Comparison of ENCODE assay signal across 20 mouse cellular contexts in genomic region chr5:114286102-114286501, GRCm38 (mm10). TPM values are rescaled to one million over a fixed set of nuclear protein-coding genes. Genes with fewer than 3 reads are reported as not detected.
DNase-seq lines count a peak whose midpoint lies in the region; ATAC-seq and TF ChIP-seq lines count a peak whose summit lies in the region.
"Had no signal": no experiment of that assay in that cellular context is flagged by ENCODE, and none has a peak within 500 bp of the region (broad histone marks: within the 10 kb centered on the region; RNA-seq: fewer than 3 reads in every experiment).

No protein-coding gene starts in this region.

- H3K27ac ChIP-seq in kidney, adult 2 months (ENCODE audit: insufficient read depth, low read depth, low read length): no peak overlapping the region
- H3K27ac ChIP-seq in kidney, embryonic 16.5 days (ENCODE audit: low read length): no peak overlapping the region
- H3K27ac ChIP-seq in midbrain, postnatal 0 days (ENCODE audit: low read depth, low read length): no peak overlapping the region
- H3K27ac ChIP-seq in midbrain, embryonic 13.5 days: no peak overlapping the region
- no peak overlapping the region for H3K27ac ChIP-seq in MEL (ENCODE audit: control insufficient read depth, low read depth, low read length)
- H3K27ac ChIP-seq in stomach, postnatal 0 days (replicated peaks): no peak overlapping the region
- H3K27ac ChIP-seq: hindbrain, embryonic 15.5 days; kidney, embryonic 15.5 days; limb, embryonic 10.5 days; lung, embryonic 15.5 days had no signal

- peak; percentile 35; the same call in 1 of the 2 replicates for TF ChIP-seq CTCF in kidney, adult 2 months (conservative IDR thresholded peaks at IDR 0.05; ENCODE audit: insufficient read depth, insufficient read length, low read depth, low read length)
- peak; percentile 50 for TF ChIP-seq CTCF in midbrain, postnatal 0 days (IDR thresholded peaks at IDR 0.05)
- peak; percentile 53 to 70 (median 57) for TF ChIP-seq CTCF in MEL (IDR thresholded peaks at IDR 0.05 in 2 of 3, conservative IDR thresholded peaks at IDR 0.05 in 1 of 3; ENCODE audit: control insufficient read depth in 1 of 3, insufficient read depth in 1 of 3, low read depth in 2 of 3, low read length in 3 of 3, poor library complexity in 1 of 3, severe bottlenecking in 1 of 3)
- TF ChIP-seq CTCF in stomach, postnatal 0 days (IDR thresholded peaks at IDR 0.05; ENCODE audit: low read depth): peak; percentile 53

- ATAC-seq in kidney, embryonic 16.5 days (ENCODE audit: low FRiP score, low TSS enrichment): no peak
- ATAC-seq in midbrain, postnatal 0 days (ENCODE audit: low FRiP score): no peak
- ATAC-seq in midbrain, embryonic 13.5 days: no peak
- ATAC-seq in stomach, postnatal 0 days (ENCODE audit: low FRiP score, low TSS enrichment): no peak
- no peak for ATAC-seq in granulocyte monocyte progenitor cell, adult 5-6 weeks (replicated peaks; ENCODE audit: poor library complexity, severe bottlenecking)

- no peak overlapping the region for H3K4me2 ChIP-seq in kidney, embryonic 16.5 days (replicated peaks; ENCODE audit: low read depth, low read length)
- no peak overlapping the region for H3K4me2 ChIP-seq in midbrain, postnatal 0 days (ENCODE audit: low read depth, low read length, poor library complexity, severe bottlenecking)
- no peak overlapping the region for H3K4me2 ChIP-seq in midbrain, embryonic 13.5 days (replicated peaks)
- H3K4me2 ChIP-seq in stomach, postnatal 0 days (replicated peaks; ENCODE audit: low read depth): no peak overlapping the region
- H3K4me2 ChIP-seq: hindbrain, embryonic 15.5 days; kidney, embryonic 15.5 days; lung, embryonic 15.5 days had no signal

- no peak for TF ChIP-seq EP300 in MEL (IDR thresholded peaks at IDR 0.05; ENCODE audit: low read depth in 1 of 2, low read length in 2 of 2)
- TF ChIP-seq EP300 in stomach, postnatal 0 days (optimal IDR thresholded peaks at IDR 0.05): no peak

- no peak overlapping the region for H3K9ac ChIP-seq in kidney, embryonic 16.5 days (replicated peaks; ENCODE audit: low read length)
- no peak overlapping the region for H3K9ac ChIP-seq in midbrain, postnatal 0 days (replicated peaks; ENCODE audit: low read length, poor library complexity, severe bottlenecking)
- H3K9ac ChIP-seq in midbrain, embryonic 13.5 days (replicated peaks): no peak overlapping the region
- H3K9ac ChIP-seq in MEL (ENCODE audit: control insufficient read depth, low read depth, low read length, poor library complexity, severe bottlenecking): no peak overlapping the region
- no peak overlapping the region for H3K9ac ChIP-seq in stomach, postnatal 0 days (ENCODE audit: low read length)
- H3K9ac ChIP-seq: hindbrain, embryonic 15.5 days; kidney, embryonic 15.5 days; lung, embryonic 15.5 days had no signal

- 80% methylated on average over 4 of the region's 4 CpGs for WGBS in kidney, adult 2 months
- 82% methylated on average over 4 of the region's 4 CpGs for WGBS in kidney, embryonic 16.5 days
- 83% methylated on average over 4 of the region's 4 CpGs for WGBS in midbrain, postnatal 0 days
- 82% methylated on average over 4 of the region's 4 CpGs for whole genome bisulfite sequencing in midbrain, embryonic 13.5 days
- 74% methylated on average over 4 of the region's 4 CpGs for WGBS in stomach, postnatal 0 days

- TF ChIP-seq RAD21 in MEL (IDR thresholded peaks at IDR 0.05; ENCODE audit: low read depth, low read length): peak; percentile 20

- H3K36me3 ChIP-seq in kidney, adult 2 months (ENCODE audit: control insufficient read depth, insufficient read depth, low read length): no peaks in the 10 kb centered on the region
- H3K36me3 ChIP-seq in kidney, embryonic 16.5 days (ENCODE audit: insufficient read depth, low read length): no peaks in the 10 kb centered on the region
- H3K36me3 ChIP-seq in midbrain, postnatal 0 days (ENCODE audit: insufficient read depth, low read length): no peaks in the 10 kb centered on the region
- no peaks in the 10 kb centered on the region for H3K36me3 ChIP-seq in midbrain, embryonic 13.5 days
- H3K36me3 ChIP-seq in MEL (ENCODE audit: control insufficient read depth in 1 of 2, insufficient read depth in 2 of 2, low read length in 2 of 2): no peaks in the 10 kb centered on the region
- H3K36me3 ChIP-seq in stomach, postnatal 0 days (ENCODE audit: control insufficient read depth, insufficient read depth, low read length): no peaks in the 10 kb centered on the region
- H3K36me3 ChIP-seq: hindbrain, embryonic 15.5 days; kidney, embryonic 15.5 days; limb, embryonic 10.5 days; lung, embryonic 15.5 days had no signal

- no peak overlapping the region for H3K4me3 ChIP-seq in kidney, adult 2 months (ENCODE audit: insufficient read depth, low read depth, low read length)
- no peak overlapping the region for H3K4me3 ChIP-seq in kidney, embryonic 16.5 days (ENCODE audit: low read length)
- H3K4me3 ChIP-seq in midbrain, postnatal 0 days (ENCODE audit: low read depth, low read length): no peak overlapping the region
- H3K4me3 ChIP-seq in midbrain, embryonic 13.5 days (replicated peaks): no peak overlapping the region
- H3K4me3 ChIP-seq in MEL (ENCODE audit: control insufficient read depth in 1 of 2, insufficient read depth in 1 of 2, low read depth in 2 of 2, low read length in 2 of 2): no peak overlapping the region
- H3K4me3 ChIP-seq in stomach, postnatal 0 days (ENCODE audit: low read depth, low read length): no peak overlapping the region
- H3K4me3 ChIP-seq: erythroblast, embryonic 14.5 days; hindbrain, embryonic 15.5 days; kidney, embryonic 15.5 days; limb, embryonic 10.5 days; lung, embryonic 15.5 days had no signal

- H3K4me1 ChIP-seq in kidney, adult 2 months (ENCODE audit: control insufficient read depth, insufficient read depth, low read length): no peaks in the 10 kb centered on the region
- H3K4me1 ChIP-seq in kidney, embryonic 16.5 days (ENCODE audit: insufficient read depth, low read length): peaks cover 3% of the 10 kb centered on the region; the same call in 1 of the 2 replicates
- peaks cover 4% of the 10 kb centered on the region; the same call in 1 of the 2 replicates for H3K4me1 ChIP-seq in midbrain, postnatal 0 days (ENCODE audit: insufficient read depth, low read length)
- peaks cover 40% of the 10 kb centered on the region for H3K4me1 ChIP-seq in midbrain, embryonic 13.5 days (replicated peaks)
- no peaks in the 10 kb centered on the region for H3K4me1 ChIP-seq in MEL (ENCODE audit: control insufficient read depth in 1 of 2, insufficient read depth in 2 of 2, low read length in 2 of 2)
- no peaks in the 10 kb centered on the region for H3K4me1 ChIP-seq in stomach, postnatal 0 days (replicated peaks; ENCODE audit: control insufficient read depth, insufficient read depth)
- H3K4me1 ChIP-seq: lung, embryonic 15.5 days had no signal

- TF ChIP-seq POLR2A in kidney, adult 2 months (IDR thresholded peaks at IDR 0.05; ENCODE audit: low read depth, low read length): no peak
- no peak for TF ChIP-seq POLR2A in MEL (IDR thresholded peaks at IDR 0.05; ENCODE audit: control insufficient read depth in 1 of 2, insufficient read depth in 1 of 2, low read depth in 1 of 2, low read length in 2 of 2, poor library complexity in 1 of 2)

- H3K9me3 ChIP-seq in kidney, embryonic 16.5 days (ENCODE audit: low read length): no peaks in the 10 kb centered on the region
- H3K9me3 ChIP-seq in midbrain, postnatal 0 days (ENCODE audit: low read length): no peaks in the 10 kb centered on the region
- H3K9me3 ChIP-seq in midbrain, embryonic 13.5 days: no peaks in the 10 kb centered on the region
- no peaks in the 10 kb centered on the region for H3K9me3 ChIP-seq in MEL (replicated peaks; ENCODE audit: insufficient read depth, low read length)
- no peaks in the 10 kb centered on the region for H3K9me3 ChIP-seq in stomach, postnatal 0 days (ENCODE audit: control insufficient read depth, low read length)
- H3K9me3 ChIP-seq: hindbrain, embryonic 15.5 days; kidney, embryonic 15.5 days; limb, embryonic 10.5 days; lung, embryonic 15.5 days had no signal

- no peaks in the 10 kb centered on the region for H3K27me3 ChIP-seq in kidney, adult 2 months (replicated peaks; ENCODE audit: control insufficient read depth, insufficient read depth, low read length)
- no peaks in the 10 kb centered on the region for H3K27me3 ChIP-seq in kidney, embryonic 16.5 days (ENCODE audit: insufficient read depth, low read length)
- H3K27me3 ChIP-seq in midbrain, postnatal 0 days (ENCODE audit: insufficient read depth, low read length): 0 out of 2 replicates have a peak, but pooled peaks cover 5% of the 10 kb centered on the region
- peaks cover 53% of the 10 kb centered on the region for H3K27me3 ChIP-seq in midbrain, embryonic 13.5 days
- peaks cover 0 to 1% of the 10 kb centered on the region in 2 experiments; a peak in 2 of 4 replicates for H3K27me3 ChIP-seq in MEL (ENCODE audit: control insufficient read depth in 1 of 2, insufficient read depth in 2 of 2, low read length in 2 of 2)
- H3K27me3 ChIP-seq in stomach, postnatal 0 days (ENCODE audit: control insufficient read depth, insufficient read depth, low read length): no peaks in the 10 kb centered on the region
- H3K27me3 ChIP-seq: lung, embryonic 15.5 days had no signal

- no peaks in the 10 kb centered on the region for H3K79me2 ChIP-seq in MEL (ENCODE audit: control insufficient read depth, insufficient read depth, low read length, poor library complexity)

- no peak for DNase-seq in kidney, adult 2 months
- DNase-seq in midbrain, postnatal 0 days (ENCODE audit: low spot score): no peak
- peak; percentile 35 for DNase-seq in MEL (ENCODE audit: low read depth, low spot score)
- no peak for DNase-seq in stomach, postnatal 0 days (ENCODE audit: low spot score)
- DNase-seq in cerebellum, adult 9-11 months: no peak
- DNase-seq: cerebellum, adult 18-20 months; heart, adult 18-20 months; heart, postnatal 10 days; layer of hippocampus, adult 9-11 months; right cerebral cortex, adult 18-20 months; thymus, adult 18-20 months had no signal

RNA-seq across cellular contexts. Expression of gene Myo1h, which starts 2.9 kb away (rescaled TPM):
- 0.09 and 0.22 TPM in 2 replicates for polyA plus RNA-seq in kidney, adult 2 months (2012; rRNA removed)
- 2.4 and 2.8 TPM in 2 replicates for polyA plus RNA-seq in kidney, embryonic 16.5 days (2015; fragmentation: Nextera tagmentation; extraction: Ambion mirVana)
- total RNA-seq in midbrain, postnatal 0 days (2014; rRNA removed): 0.33 and 0.60 TPM in 2 replicates
- polyA plus RNA-seq in midbrain, postnatal 0 days (2015; fragmentation: Nextera tagmentation; extraction: Ambion mirVana): 0.43 and 0.56 TPM in 2 replicates
- 0.58 and 0.93 TPM in 2 replicates for polyA plus RNA-seq in midbrain, embryonic 13.5 days (2015; fragmentation: Nextera tagmentation; extraction: Ambion mirVana)
- total RNA-seq in MEL (2012; rRNA removed): 4.1 and 4.6 TPM in 2 replicates
- under 1 TPM in 1 of 2 experiments, not detected in 1; 0.33 TPM for polyA plus RNA-seq in MEL (2012; ENCODE audit: insufficient read depth in 1 of 2, insufficient read length in 2 of 2, low read depth in 1 of 2, low replicate concordance in 2 of 2, missing spikeins in 1 of 2)
- polyA plus RNA-seq in stomach, postnatal 0 days (2015; fragmentation: Nextera tagmentation; extraction: Ambion mirVana): 3.0 and 3.8 TPM in 2 replicates
- 0.15 and 1.0 TPM in 2 replicates for total RNA-seq in granulocyte monocyte progenitor cell, adult 5-6 weeks (2014; fragmentation: Nextera tagmentation)
- 0.82 and 1.5 TPM in 2 replicates for total RNA-seq in granulocyte monocyte progenitor cell, adult 5-6 weeks (2017)
- polyA plus RNA-seq: erythroblast, embryonic 14.5 days had no signal

RNA-seq across cellular contexts. Expression of gene Foxn4, which starts 12.5 kb away (rescaled TPM):
- not detected in 2 replicates for polyA plus RNA-seq in kidney, adult 2 months (2012; rRNA removed)
- polyA plus RNA-seq in kidney, embryonic 16.5 days (2015; fragmentation: Nextera tagmentation; extraction: Ambion mirVana): 0.10 TPM in 1 of 2 replicates, not detected in the other
- total RNA-seq in midbrain, postnatal 0 days (2014; rRNA removed): 0.24 and 0.66 TPM in 2 replicates
- 0.35 and 0.38 TPM in 2 replicates for polyA plus RNA-seq in midbrain, postnatal 0 days (2015; fragmentation: Nextera tagmentation; extraction: Ambion mirVana)
- 3.6 and 4.0 TPM in 2 replicates for polyA plus RNA-seq in midbrain, embryonic 13.5 days (2015; fragmentation: Nextera tagmentation; extraction: Ambion mirVana)
- not detected in 2 replicates for total RNA-seq in MEL (2012; rRNA removed)
- polyA plus RNA-seq in MEL (2012; ENCODE audit: insufficient read depth in 1 of 2, insufficient read length in 2 of 2, low read depth in 1 of 2, low replicate concordance in 2 of 2, missing spikeins in 1 of 2): under 1 TPM in 1 of 2 experiments, not detected in 1; 0.07 TPM
- polyA plus RNA-seq in stomach, postnatal 0 days (2015; fragmentation: Nextera tagmentation; extraction: Ambion mirVana): not detected in 2 replicates
- not detected in 2 replicates for total RNA-seq in granulocyte monocyte progenitor cell, adult 5-6 weeks (2014; fragmentation: Nextera tagmentation)
- not detected in 2 replicates for total RNA-seq in granulocyte monocyte progenitor cell, adult 5-6 weeks (2017)
- total RNA-seq: heart, adult 18-20 months; heart, postnatal 10 days; neutrophil, adult 5-6 weeks had no signal
- polyA plus RNA-seq: erythroblast, embryonic 14.5 days; kidney, embryonic 15.5 days; limb, embryonic 10.5 days had no signal
